Mouse (Mus musculus): ENCODE results near the gene Apex2. TPM values are rescaled to one million over a fixed set of nuclear protein-coding genes. Genes with fewer than 3 reads are reported as not detected.

The Apex2 gene
- 14.7 and 15.6 TPM in 2 replicates for polyA plus RNA-seq (2015; fragmentation: Nextera tagmentation; extraction: Ambion mirVana)

DNA sequence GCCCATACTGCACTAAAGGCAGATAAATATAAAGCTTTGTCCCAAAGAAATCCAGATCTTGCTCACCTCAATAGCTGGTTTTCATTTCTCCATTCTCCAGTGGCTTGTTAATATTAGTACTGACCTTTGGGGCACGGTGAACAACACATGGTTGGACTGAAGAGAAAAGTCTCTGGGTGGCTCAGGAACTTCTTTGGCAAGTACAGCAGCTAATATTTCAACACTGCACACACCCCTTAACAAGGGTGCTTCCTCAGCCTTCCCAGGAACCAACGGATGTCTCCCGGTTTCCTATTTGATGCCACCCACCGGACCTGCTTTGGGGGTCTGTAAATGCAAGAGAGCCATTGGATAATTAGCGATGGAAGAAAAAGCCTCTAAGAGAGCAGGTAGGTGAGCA lies at the start of gene Apex2:
Gene Apex2, minus strand, starts transcription at position 173 of the 400 bp plus-strand sequence.
- peak within 1 kb of the TSS; percentile 49; the same call in 1 of the 2 replicates for H3K4me3 ChIP-seq (replicated peaks)
- H3K4me1 ChIP-seq (replicated peaks), result no peaks in the 10 kb centered on the region
- no peaks in the 10 kb centered on the region for H3K27me3 ChIP-seq (replicated peaks)
- ATAC-seq, result no peak
- 71% methylated on average over 5 of the region's 5 CpGs for WGBS
- H3K27ac ChIP-seq, result no peak within 1 kb of the TSS
- no peaks in the 10 kb centered on the region for H3K36me3 ChIP-seq
- no peak within 1 kb of the TSS for H3K9ac ChIP-seq
- H3K4me2 ChIP-seq (replicated peaks), result peak within 1 kb of the TSS; percentile 55
- H3K9me3 ChIP-seq, result no peaks in the 10 kb centered on the region

DNA sequence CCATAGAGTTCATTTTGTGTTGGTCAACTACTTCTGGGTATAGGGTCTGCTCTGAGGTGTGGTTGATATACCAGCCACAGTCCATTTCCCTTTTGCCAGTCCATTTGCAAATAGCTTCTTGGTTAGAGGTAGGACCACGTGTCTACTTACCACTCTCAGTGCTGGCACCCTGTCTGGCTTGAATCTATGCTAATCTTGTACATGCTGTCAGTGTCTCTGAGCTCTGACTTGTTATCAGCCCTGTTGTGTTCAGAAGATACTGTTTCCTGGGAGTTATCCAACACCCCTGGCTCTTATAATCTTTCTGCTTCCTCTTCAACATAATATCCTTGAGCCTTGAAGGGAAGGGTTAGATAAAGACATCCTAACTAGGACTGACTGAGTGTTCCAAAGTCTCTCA lies 46.8 kb upstream of the Apex2 start:
- WGBS, result 48% methylated on average over 1 of the region's 1 CpGs
- Histone ChIP-seq H3K27ac (no peak overlapping the region), H3K9me3 (no peaks in the 10 kb centered on the region), H3K4me2 (replicated peaks) (no peak overlapping the region), H3K4me1 (replicated peaks) (no peaks in the 10 kb centered on the region), H3K36me3 (no peaks in the 10 kb centered on the region), H3K27me3 (replicated peaks) (no peaks in the 10 kb centered on the region), H3K9ac (no peak overlapping the region), H3K4me3 (replicated peaks) (no peak overlapping the region)
- no peak for ATAC-seq

DNA sequence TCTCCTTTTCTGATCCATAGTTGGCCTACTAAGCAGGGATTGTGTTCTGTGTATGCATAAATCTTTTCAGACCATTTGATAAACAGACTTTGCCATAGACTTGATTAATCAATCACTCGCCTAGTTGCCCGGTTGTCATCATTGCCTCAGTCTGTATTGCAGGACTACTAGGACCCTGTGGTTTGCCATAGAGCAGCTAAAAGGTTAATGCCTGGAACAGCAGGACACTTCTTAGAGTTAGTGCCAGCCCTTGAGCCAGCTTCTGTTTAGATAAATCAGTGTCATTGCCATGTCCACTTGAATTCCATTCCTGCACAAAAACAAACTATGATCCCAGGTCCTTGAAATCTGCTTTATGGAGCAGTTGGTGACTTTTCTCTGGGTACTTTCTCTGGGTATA lies 9.2 kb upstream of the Apex2 start:
- H3K9ac ChIP-seq, result no peak overlapping the region
- H3K27me3 ChIP-seq (replicated peaks), result no peaks in the 10 kb centered on the region
- no peaks in the 10 kb centered on the region for H3K4me1 ChIP-seq (replicated peaks)
- no peaks in the 10 kb centered on the region for H3K9me3 ChIP-seq
- no peak overlapping the region for H3K4me3 ChIP-seq (replicated peaks)
- ATAC-seq, result no peak
- no peak overlapping the region for H3K4me2 ChIP-seq (replicated peaks)
- H3K36me3 ChIP-seq, result no peaks in the 10 kb centered on the region
- WGBS, result 81% methylated on average over 2 of the region's 2 CpGs
- no peak overlapping the region for H3K27ac ChIP-seq

DNA sequence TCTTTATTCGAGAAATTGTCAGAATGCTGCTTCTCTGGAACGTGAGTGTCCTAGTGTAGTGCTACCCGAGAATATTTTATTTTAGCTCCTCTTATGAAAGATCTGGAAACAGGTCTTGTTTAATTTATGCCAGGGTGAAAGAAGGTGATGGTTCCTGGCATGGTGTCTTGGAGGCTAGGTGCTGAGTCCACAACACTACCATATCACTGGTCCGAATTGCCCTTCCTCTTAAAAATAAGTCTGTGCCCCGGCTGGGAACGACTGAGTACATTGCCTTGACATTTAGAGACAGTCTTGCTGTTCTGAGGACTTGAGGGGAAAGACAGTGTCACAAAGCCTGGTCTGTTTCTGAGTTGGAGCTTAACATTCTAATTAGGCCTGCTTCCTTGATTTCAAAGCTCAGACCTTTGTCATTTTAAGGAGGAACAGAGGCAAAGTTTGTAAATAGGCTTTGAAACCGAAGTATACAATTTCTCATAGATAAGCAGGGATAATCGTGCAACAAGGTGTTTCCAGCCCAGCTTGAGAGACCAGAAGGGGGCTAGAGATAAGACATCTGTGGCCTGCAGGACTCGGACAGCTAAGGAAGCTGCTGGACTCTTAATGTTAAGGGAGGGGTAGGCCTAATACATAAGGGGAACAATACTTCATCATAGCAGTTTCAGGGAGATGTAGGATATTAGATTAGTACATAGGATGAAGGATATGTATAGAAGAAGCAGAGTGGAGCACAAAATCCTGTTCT lies 5.5 kb upstream of the Apex2 start:
- no peak for ATAC-seq
- Histone ChIP-seq H3K4me1 (replicated peaks) (no peaks in the 10 kb centered on the region), H3K4me3 (replicated peaks) (no peak overlapping the region), H3K27ac (no peak overlapping the region), H3K9me3 (no peaks in the 10 kb centered on the region), H3K27me3 (replicated peaks) (no peaks in the 10 kb centered on the region), H3K36me3 (no peaks in the 10 kb centered on the region), H3K9ac (no peak overlapping the region), H3K4me2 (replicated peaks) (no peak overlapping the region)
- 78% methylated on average over 9 of the region's 9 CpGs for WGBS

DNA sequence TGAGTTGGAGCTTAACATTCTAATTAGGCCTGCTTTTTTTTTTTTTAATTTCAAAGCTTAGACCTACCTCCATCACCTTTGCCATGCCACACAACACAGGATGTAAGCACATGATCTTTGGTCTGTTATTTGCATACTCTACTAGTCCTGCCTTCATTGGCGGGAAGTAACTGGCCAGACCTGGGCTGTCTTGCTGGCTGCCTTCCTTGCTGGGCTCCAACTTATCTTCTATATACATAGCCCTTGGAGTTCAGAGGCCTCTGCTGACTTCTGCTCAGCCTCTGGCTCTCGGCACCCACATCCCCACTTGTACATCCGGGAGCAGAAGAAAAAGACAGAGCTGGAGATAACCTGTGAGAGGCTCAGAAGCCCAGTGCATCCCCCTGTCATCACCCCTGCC lies 4.5 kb upstream of the Apex2 start:
- no peak overlapping the region for H3K4me3 ChIP-seq (replicated peaks)
- H3K9me3 ChIP-seq, result no peaks in the 10 kb centered on the region
- H3K36me3 ChIP-seq, result no peaks in the 10 kb centered on the region
- no peak overlapping the region for H3K9ac ChIP-seq
- no peak overlapping the region for H3K27ac ChIP-seq
- ATAC-seq, result no peak
- WGBS, result 91% methylated on average over 3 of the region's 3 CpGs
- H3K4me2 ChIP-seq (replicated peaks), result no peak overlapping the region
- H3K4me1 ChIP-seq (replicated peaks), result no peaks in the 10 kb centered on the region
- H3K27me3 ChIP-seq (replicated peaks), result no peaks in the 10 kb centered on the region

DNA sequence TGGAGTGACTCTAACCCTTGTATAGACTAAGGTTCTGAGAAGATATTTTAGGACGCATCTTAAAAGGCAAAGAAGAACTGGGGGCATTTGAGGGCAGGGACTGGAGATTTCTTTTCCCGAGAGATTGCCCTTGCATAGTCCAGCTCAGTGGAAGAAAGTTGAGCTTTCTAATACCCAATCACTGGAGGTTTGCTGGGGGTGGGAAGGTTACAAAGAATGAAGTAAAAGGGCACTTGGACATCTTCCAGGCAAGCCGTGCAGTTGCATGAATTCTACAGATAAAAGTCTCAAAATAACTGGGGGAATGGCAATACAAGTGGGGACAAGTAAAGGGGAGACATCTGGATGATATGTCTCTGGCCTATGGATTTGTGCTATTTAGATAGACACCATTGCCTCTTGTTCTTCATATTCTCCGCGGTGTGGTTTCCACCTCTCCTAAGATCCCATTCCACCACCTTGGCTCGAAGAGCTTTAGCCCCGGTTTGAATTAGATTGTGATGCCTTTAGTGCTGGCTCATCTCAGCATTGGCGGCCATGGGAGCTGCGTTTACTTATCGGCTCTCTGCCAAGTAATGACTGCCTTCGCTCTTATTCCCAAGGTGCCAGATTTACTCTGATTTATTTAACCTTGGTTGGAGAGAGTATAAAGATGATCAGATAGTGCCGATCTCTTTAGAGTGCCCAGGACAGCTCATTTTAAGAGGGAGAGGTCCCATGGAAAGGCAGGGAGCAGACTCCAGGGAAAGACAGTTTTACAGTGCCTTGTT lies 3.8 kb upstream of the Apex2 start:
- Histone ChIP-seq H3K9me3 (no peaks in the 10 kb centered on the region), H3K27me3 (replicated peaks) (no peaks in the 10 kb centered on the region), H3K4me3 (replicated peaks) (no peak overlapping the region), H3K9ac (no peak overlapping the region), H3K4me2 (replicated peaks) (no peak overlapping the region), H3K36me3 (no peaks in the 10 kb centered on the region), H3K27ac (no peak overlapping the region), H3K4me1 (replicated peaks) (no peaks in the 10 kb centered on the region)
- ATAC-seq, result no peak
- 81% methylated on average over 12 of the region's 12 CpGs for WGBS

DNA sequence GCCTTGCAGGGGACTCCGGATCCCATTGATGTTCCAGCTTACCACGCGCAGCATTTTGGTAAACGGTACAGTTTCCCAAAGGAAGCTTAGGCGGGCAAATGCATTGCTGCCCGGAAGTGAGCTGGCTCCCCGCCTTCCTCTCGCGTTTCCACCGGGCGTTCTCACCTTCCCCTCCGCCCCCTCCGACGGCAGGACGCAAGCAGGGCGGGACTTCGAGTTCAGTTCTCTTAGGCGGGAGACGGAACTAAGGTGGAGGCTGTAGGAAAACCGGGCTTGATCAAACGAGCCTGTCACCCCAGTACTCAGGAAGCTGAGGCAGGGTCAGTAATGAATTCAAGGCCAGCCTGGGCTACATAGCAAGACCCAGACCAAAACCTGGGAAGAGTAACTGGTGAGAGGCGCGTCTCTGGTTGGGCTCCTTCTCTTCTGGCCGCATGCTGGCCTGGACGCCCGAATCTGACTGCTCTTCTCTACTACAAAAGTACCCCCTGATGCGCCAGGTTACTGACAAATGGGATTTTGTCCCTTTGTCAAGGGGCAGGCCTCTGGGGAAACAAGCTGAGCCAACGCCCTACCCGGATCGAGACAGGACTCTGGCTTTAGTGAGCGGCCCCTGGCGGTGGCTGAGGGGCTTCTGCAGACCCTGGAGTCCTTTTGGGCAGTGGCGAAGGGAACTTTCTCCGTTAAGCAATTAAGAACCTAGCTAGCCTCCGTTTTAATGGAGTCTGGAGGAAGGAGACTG lies 1.5 kb downstream of the Apex2 start, which contains the start of gene Pfkfb1:
Gene Pfkfb1, plus strand, starts transcription at position 207 of the 742 bp plus-strand sequence.
- peak within 1 kb of the TSS; percentile 56 for H3K9ac ChIP-seq
- H3K27me3 ChIP-seq (replicated peaks), result no peaks in the 10 kb centered on the region
- peak within 1 kb of the TSS; percentile 86 for H3K27ac ChIP-seq
- no peaks in the 10 kb centered on the region for H3K9me3 ChIP-seq
- ATAC-seq, result peak; percentile 97
- 15% methylated on average over 35 of the region's 35 CpGs for WGBS
- H3K4me2 ChIP-seq (replicated peaks), result peak within 1 kb of the TSS; percentile 55
- no peaks in the 10 kb centered on the region for H3K36me3 ChIP-seq
- H3K4me1 ChIP-seq (replicated peaks), result no peaks in the 10 kb centered on the region
- H3K4me3 ChIP-seq (replicated peaks), result peak within 1 kb of the TSS; percentile 49

DNA sequence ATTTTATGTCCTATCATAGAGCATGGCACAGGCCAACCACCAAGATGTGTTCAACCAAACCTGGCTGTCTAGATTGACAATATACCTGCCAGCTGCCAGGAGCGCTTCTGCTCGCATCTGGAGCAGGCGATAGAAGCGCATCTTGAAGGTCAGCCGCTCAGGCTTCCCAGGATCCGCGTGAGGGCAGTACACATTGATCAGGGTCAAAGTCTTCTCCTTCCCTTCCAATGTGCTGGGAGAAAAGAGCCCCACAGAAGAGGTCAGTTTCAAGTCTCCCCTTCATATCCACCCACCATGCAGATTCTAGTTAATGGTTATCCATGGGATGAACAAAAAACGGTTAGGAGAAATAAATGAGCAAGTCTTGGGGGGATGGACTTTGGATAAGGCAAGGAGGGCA lies 4.6 kb downstream of the Apex2 start:
- Histone ChIP-seq H3K4me3 (replicated peaks) (no peak overlapping the region), H3K4me1 (replicated peaks) (no peaks in the 10 kb centered on the region), H3K9ac (no peak overlapping the region), H3K27ac (no peak overlapping the region), H3K4me2 (replicated peaks) (no peak overlapping the region), H3K27me3 (replicated peaks) (no peaks in the 10 kb centered on the region), H3K36me3 (0 out of 2 replicates have a peak, but pooled peaks cover 4% of the 10 kb centered on the region), H3K9me3 (no peaks in the 10 kb centered on the region)
- no peak for ATAC-seq
- WGBS, result 89% methylated on average over 8 of the region's 8 CpGs

DNA sequence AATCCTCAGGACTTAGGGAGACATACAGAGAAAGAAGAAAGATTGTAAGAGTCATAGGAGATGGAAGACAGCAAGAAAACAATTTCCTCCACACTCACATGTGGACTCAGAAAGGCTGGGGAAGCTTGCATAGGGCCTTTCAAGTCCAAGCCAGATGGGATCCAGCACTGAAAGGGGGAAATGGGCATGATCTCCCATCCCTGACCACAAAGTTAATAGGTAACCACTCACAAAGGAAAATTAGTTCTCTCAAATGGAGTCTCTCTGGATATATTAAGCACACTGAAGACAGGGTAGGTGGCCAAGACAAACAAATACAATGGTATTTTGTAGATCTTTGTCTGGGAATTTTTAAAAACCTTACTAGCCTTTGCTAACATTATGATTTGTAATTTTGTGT lies 7.7 kb downstream of the Apex2 start:
- no peak overlapping the region for H3K4me2 ChIP-seq (replicated peaks)
- no peaks in the 10 kb centered on the region for H3K27me3 ChIP-seq (replicated peaks)
- no peak overlapping the region for H3K27ac ChIP-seq
- ATAC-seq, result no peak
- H3K9me3 ChIP-seq, result no peaks in the 10 kb centered on the region
- H3K4me1 ChIP-seq (replicated peaks), result no peaks in the 10 kb centered on the region
- no peak overlapping the region for H3K4me3 ChIP-seq (replicated peaks)
- H3K36me3 ChIP-seq, result 0 out of 2 replicates have a peak, but pooled peaks cover 4% of the 10 kb centered on the region
- no peak overlapping the region for H3K9ac ChIP-seq

DNA sequence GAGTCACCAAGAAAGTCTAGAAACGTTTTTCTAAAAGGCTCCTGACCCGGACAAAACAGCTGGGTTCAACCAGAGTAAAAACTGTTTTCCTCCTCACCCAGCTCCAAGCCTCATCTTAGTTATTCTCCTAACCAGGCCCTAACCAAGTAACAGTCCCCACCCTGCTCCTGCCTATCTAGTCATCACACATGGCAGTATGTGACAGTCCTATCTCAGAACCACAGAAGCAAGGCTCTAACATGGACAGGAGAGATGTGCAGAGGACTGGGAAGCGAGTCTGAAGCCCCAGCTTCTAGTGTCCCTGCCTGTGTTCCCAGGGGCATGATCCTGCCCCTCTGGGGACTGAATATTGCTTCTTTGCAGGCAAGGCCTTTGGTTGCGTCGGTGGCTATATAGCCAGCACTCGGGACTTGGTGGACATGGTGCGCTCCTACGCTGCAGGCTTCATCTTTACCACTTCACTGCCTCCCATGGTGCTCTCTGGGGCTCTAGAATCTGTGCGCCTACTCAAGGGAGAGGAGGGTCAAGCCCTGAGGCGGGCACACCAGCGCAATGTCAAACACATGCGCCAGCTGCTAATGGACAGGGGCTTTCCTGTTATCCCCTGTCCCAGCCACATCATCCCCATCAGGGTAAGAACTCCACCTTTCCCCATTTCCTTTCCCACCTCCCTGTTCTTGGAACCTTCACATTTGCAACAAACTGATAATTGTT lies 24.9 kb downstream of the Apex2 start:
- peak; percentile 77; the same call in 1 of the 2 replicates for ATAC-seq
- Histone ChIP-seq H3K4me2 (replicated peaks) (no peak overlapping the region), H3K27me3 (replicated peaks) (no peaks in the 10 kb centered on the region), H3K27ac (no peak overlapping the region), H3K4me3 (replicated peaks) (no peak overlapping the region), H3K4me1 (replicated peaks) (no peaks in the 10 kb centered on the region), H3K9ac (no peak overlapping the region), H3K9me3 (no peaks in the 10 kb centered on the region), H3K36me3 (no peaks in the 10 kb centered on the region)
- WGBS, result 86% methylated on average over 12 of the region's 12 CpGs

DNA sequence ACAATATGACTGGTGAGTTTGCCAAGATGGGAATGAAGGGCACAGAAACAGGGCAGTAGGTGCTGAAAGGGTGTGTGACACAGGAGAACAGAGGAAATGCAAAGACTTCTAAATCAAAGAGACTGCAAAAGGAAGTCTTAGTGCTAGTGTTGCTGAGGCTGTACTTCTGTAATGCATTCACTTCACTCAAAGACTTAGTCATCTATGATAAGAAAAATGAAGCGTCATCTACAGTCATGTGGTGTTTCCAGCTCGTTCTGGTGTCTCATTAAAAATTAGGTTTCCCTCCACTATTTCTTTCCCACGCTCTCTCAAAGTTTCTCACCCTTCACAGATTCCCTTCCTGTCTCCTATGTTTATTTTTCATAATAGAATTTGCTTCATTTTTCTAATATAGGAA lies 35.6 kb downstream of the Apex2 start:
- H3K4me2 ChIP-seq (replicated peaks), result no peak overlapping the region
- no peaks in the 10 kb centered on the region for H3K9me3 ChIP-seq
- no peak overlapping the region for H3K4me3 ChIP-seq (replicated peaks)
- WGBS, result 85% methylated on average over 3 of the region's 3 CpGs
- no peaks in the 10 kb centered on the region; the same call in 1 of the 2 replicates for H3K27me3 ChIP-seq (replicated peaks)
- ATAC-seq, result no peak
- no peak overlapping the region for H3K27ac ChIP-seq
- H3K36me3 ChIP-seq, result no peaks in the 10 kb centered on the region
- H3K9ac ChIP-seq, result no peak overlapping the region
- H3K4me1 ChIP-seq (replicated peaks), result no peaks in the 10 kb centered on the region

DNA sequence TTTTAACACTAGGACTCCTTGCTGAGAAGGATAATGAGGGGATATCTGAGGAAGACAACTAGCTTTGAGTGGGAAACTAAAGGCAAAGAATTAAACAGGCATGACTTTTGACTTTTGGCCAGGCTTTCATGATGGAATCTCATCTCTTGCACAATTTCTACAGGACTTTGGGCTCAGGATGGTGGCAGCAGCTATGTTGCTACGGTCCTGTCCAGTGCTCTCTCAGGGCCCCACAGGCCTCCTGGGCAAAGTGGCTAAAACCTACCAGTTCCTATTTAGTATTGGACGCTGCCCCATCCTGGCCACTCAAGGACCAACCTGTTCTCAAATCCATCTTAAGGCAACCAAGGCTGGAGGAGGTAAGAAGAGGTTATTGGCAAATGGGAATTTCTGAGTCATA lies 37.7 kb downstream of the Apex2 start:
- ATAC-seq, result no peak
- Histone ChIP-seq H3K4me3 (replicated peaks) (no peak overlapping the region), H3K9me3 (no peaks in the 10 kb centered on the region), H3K27ac (no peak overlapping the region), H3K27me3 (replicated peaks) (no peaks in the 10 kb centered on the region), H3K4me2 (replicated peaks) (no peak overlapping the region), H3K4me1 (replicated peaks) (no peaks in the 10 kb centered on the region), H3K9ac (no peak overlapping the region), H3K36me3 (no peaks in the 10 kb centered on the region)
- WGBS, result 83% methylated on average over 2 of the region's 2 CpGs

Data from intestine, embryonic 15.5 days (tissue).